Mouse (Mus musculus) G1E (cell line): Measurements from ENCODE around the gene Mgmt.

Source experiments
- CTCF ChIP-seq: IDR thresholded peaks from 2 replicates; pipeline ENCODE4 v1.5.1; 2012; ENCODE audit warnings: low read depth, low read length, inconsistent platforms, mixed read lengths
- GATA1 ChIP-seq: IDR thresholded peaks from 2 replicates; pipeline ENCODE4 v1.6.1; 2012; ENCODE audit warnings: borderline replicate concordance, low read length, inconsistent platforms, mixed read lengths
- GATA2 ChIP-seq: IDR thresholded peaks from 2 replicates; pipeline ENCODE4 v1.6.1; 2012; ENCODE audit warnings: low read depth, low read length, inconsistent platforms, borderline replicate concordance
- POLR2AphosphoS5 ChIP-seq: IDR thresholded peaks from 2 replicates; pipeline ENCODE4 v1.6.1; 2012; ENCODE audit warnings: low read depth, low read length, inconsistent platforms; ENCODE audit not compliant: insufficient replicate concordance
- TAL1 ChIP-seq: conservative IDR thresholded peaks from 2 replicates; pipeline ENCODE4 v1.6.1; 2012; ENCODE audit warnings: low read depth, low read length, inconsistent platforms, mixed read lengths

GRCm38 (mm10) chr7:136888161-136888560 lies 6.3 kb upstream of the Mgmt start:
- TF ChIP-seq GATA1 (no peak), POLR2AphosphoS5 (no peak), CTCF (no peak), TAL1 (no peak), GATA2 (no peak)
